Mouse (Mus musculus) G1E (cell line): Measurements from ENCODE around the gene Tgm7. TPM values are rescaled to one million over a fixed set of nuclear protein-coding genes. Genes with fewer than 3 reads are reported as not detected.
A peak's percentile ranks its signal among the peaks of the same experiment; 100 is the strongest.
"Not testable (repeated sequence)": the region's sequence is repeated elsewhere in the genome, so short reads cannot be mapped to it uniquely, and the experiment has no call there.

Experiments used
- ATAC-seq: 2 replicates; pipeline ENCODE4 v1.8.0; 2016; ENCODE audit warnings: mild to moderate bottlenecking; ENCODE audit not compliant: insufficient number of reproducible peaks, poor library complexity, low FRiP score, severe bottlenecking; ENCODE audit errors: extremely low read depth
- DNase-seq: peaks from one replicate; pipeline ENCODE4 v3.0.0; 2012; ENCODE audit warnings: low spot score
- H3K27me3 ChIP-seq: 2 replicates; pipeline ENCODE4 v1.6.1; 2012; ENCODE audit warnings: mild to moderate bottlenecking, low read length, inconsistent platforms; ENCODE audit not compliant: insufficient read depth
- H3K36me3 ChIP-seq: replicated peaks from 2 replicates; pipeline ENCODE3; 2012; ENCODE audit warnings: mild to moderate bottlenecking, inconsistent platforms
- H3K4me1 ChIP-seq: 2 replicates; pipeline ENCODE4 v1.6.1; 2012; ENCODE audit warnings: low read depth, low read length, inconsistent platforms, mixed read lengths; ENCODE audit not compliant: insufficient read depth
- H3K4me3 ChIP-seq: 2 replicates; pipeline ENCODE4 v1.5.1; 2012; ENCODE audit warnings: low read depth, mild to moderate bottlenecking, inconsistent platforms, low read length, moderate library complexity, mixed read lengths
- H3K9me3 ChIP-seq: replicated peaks from 2 replicates; pipeline ENCODE4 v1.6.1; 2012; ENCODE audit warnings: inconsistent platforms
- CTCF ChIP-seq: IDR thresholded peaks from 2 replicates; pipeline ENCODE4 v1.5.1; 2012; ENCODE audit warnings: low read depth, low read length, inconsistent platforms, mixed read lengths
- GATA1 ChIP-seq: IDR thresholded peaks from 2 replicates; pipeline ENCODE4 v1.6.1; 2012; ENCODE audit warnings: borderline replicate concordance, low read length, inconsistent platforms, mixed read lengths
- GATA2 ChIP-seq: IDR thresholded peaks from 2 replicates; pipeline ENCODE4 v1.6.1; 2012; ENCODE audit warnings: low read depth, low read length, inconsistent platforms, borderline replicate concordance
- POLR2AphosphoS5 ChIP-seq: IDR thresholded peaks from 2 replicates; pipeline ENCODE4 v1.6.1; 2012; ENCODE audit warnings: low read depth, low read length, inconsistent platforms; ENCODE audit not compliant: insufficient replicate concordance
- TAL1 ChIP-seq: conservative IDR thresholded peaks from 2 replicates; pipeline ENCODE4 v1.6.1; 2012; ENCODE audit warnings: low read depth, low read length, inconsistent platforms, mixed read lengths
- polyA plus RNA-seq: library from polyadenylated mRNA; stranded (reverse); fragments of >175 nt; gene quantifications from 2 replicates; pipeline ENCODE4 v1.2.3, GENCODE M21; 2012
- total RNA-seq, 2 experiments: library from RNA; stranded (forward) in 1 of 2; stranded (reverse) in 1 of 2; fragments of 200-1000 nt in 1 of 2; fragments of >200 nt in 1 of 2; fragmentation: Nextera tagmentation in 1 of 2; gene quantifications; 2 replicates each; pipeline ENCODE4 v1.2.3; 2014 to 2017

Tgm7 gene
- total and polyA plus RNA-seq, 3 experiments = 0.05 TPM; not detected in 2

DNA sequence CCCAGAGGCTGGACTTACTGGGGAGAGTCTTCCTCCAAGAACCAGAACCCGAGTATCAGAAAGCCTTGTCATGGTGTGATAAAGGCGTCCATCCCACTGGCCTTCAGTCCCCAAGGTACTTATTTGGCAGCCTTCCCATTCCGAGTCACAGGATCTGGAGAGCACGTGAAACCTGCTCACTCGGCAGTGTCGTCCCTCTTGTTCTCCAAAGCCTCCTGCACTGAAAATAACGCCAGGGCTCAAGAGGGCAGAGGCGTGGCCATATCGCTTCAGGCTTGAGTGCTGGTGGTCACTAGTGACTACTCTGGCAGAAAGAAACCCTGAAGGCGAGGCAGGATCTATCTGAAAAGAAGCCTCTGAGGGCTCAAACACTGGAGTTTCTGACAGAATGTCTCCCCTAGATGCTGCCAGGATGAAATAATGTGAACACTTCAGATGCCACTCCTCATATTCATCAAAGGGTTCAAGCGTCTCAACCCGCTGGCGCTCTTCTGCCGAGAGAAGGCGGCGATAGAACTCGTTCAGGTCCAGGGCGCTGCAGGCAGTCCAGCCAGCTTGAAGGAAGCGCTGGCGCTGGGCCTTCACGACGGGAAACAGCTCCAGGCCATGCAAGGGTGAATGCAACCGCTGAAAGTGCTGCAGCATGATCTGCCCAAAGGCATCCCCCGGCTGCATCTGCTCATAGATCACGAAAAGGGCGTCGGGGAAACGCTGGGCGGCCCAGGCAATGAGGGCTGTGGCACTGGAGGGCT lies 29.8 kb upstream of the Tgm7 start:
- no peak for ATAC-seq
- Histone ChIP-seq H3K4me3 (peak overlapping the region; percentile 94), H3K36me3 (peaks cover 42% of the 10 kb centered on the region), H3K4me1 (peaks cover 38% of the 10 kb centered on the region), H3K9me3 (no peaks in the 10 kb centered on the region), H3K27me3 (no peaks in the 10 kb centered on the region)
- DNase-seq = peak; percentile 5
- no peak for TF ChIP-seq POLR2AphosphoS5

- peaks cover 35% of the 10 kb centered on the region for H3K4me1 ChIP-seq
- DNase-seq (no peak), ATAC-seq (no peak)
- no peaks in the 10 kb centered on the region for H3K9me3 ChIP-seq
- peaks cover 29% of the 10 kb centered on the region for H3K36me3 ChIP-seq
- H3K4me3 ChIP-seq = no peak overlapping the region; the same call in 1 of the 2 replicates
- TF ChIP-seq GATA1 = no peak
- no peak for TF ChIP-seq TAL1
- no peak for TF ChIP-seq GATA2
- no peak for TF ChIP-seq CTCF
- no peak for TF ChIP-seq POLR2AphosphoS5
- no peaks in the 10 kb centered on the region for H3K27me3 ChIP-seq
Observed at GRCm38 (mm10) chr2:121137371-121137770, 27.8 kb upstream of the Tgm7 start.

- H3K27me3 ChIP-seq = peaks cover 4% of the 10 kb centered on the region; the same call in 1 of the 2 replicates
- H3K36me3 ChIP-seq = peaks cover 11% of the 10 kb centered on the region
- H3K9me3 ChIP-seq = no peaks in the 10 kb centered on the region
- no peak for DNase-seq
- no peak for ATAC-seq
- no peak overlapping the region for H3K4me3 ChIP-seq
- peaks cover 8% of the 10 kb centered on the region for H3K4me1 ChIP-seq
- TF ChIP-seq GATA2 (no peak), GATA1 (no peak)
Observed at GRCm38 (mm10) chr2:121132822-121133221, 23.2 kb upstream of the Tgm7 start.

DNA sequence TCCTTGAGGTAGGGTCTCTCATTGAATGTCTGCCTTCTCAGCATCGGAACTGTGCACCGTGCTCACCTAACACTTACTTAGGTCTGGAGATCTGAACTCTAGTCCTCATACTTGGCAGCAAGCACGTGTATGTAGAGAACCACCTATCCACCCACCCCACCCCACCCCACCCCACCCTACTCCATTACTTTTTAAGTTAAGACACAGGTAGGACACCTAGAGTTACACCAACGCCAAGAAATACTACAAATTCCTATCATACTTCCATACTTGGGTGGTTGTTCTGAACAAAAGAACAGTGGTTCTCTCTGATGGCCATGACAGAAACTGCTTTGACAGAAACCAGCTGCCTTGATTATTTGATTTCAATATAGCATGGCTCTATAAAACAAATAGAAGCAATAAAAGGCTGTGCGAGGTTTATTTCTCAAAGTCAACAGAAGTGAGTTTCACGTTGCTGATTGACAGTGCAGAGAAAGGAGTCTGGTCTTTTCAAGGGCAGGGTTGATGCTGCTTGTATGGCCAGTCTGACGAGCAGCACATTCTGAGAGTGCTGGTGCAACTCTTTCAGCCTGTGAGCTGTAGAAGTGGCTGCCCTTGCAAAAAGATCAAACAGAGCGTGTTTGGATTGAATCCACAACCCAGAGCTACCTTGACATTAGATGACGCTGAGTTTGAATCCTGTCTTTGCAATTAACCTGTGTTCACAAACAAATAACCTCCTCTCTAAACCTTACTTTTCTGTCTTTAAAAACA lies 19.4 kb upstream of the Tgm7 start:
- ATAC-seq = no peak

DNA sequence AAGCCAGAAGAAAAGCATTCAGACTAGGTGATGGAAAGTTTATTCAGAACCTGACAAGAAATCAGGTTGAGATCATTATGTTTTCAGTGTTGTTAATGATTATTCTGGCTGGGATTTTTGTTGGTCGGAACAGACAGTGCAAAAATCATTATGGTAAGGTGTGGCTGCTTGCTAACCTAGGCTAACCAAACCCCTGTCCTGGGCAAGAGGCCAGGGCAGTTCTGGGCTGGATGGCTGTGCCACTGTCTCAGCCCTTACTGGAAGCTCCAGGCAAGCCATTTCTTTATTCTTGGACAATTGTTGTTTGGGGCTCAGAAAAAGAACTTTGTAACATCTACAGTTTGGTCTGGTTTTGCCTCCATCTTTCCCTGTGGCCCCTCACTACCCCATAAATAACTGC lies 17.9 kb upstream of the Tgm7 start:
- Histone ChIP-seq H3K4me3 (no peak overlapping the region), H3K27me3 (peaks cover 27% of the 10 kb centered on the region), H3K4me1 (no peaks in the 10 kb centered on the region), H3K36me3 (no peaks in the 10 kb centered on the region), H3K9me3 (no peaks in the 10 kb centered on the region)
- ATAC-seq (no peak), DNase-seq (no peak)
- no peak for TF ChIP-seq POLR2AphosphoS5
- TF ChIP-seq GATA1 = no peak
- TF ChIP-seq TAL1 = no peak
- no peak for TF ChIP-seq GATA2
- TF ChIP-seq CTCF = no peak

More for the DNA sequence above, 19.4 kb upstream of the Tgm7 start:
- Histone ChIP-seq H3K36me3 (no peaks in the 10 kb centered on the region), H3K9me3 (no peaks in the 10 kb centered on the region), H3K4me3 (no peak overlapping the region), H3K27me3 (peaks cover 21% of the 10 kb centered on the region), H3K4me1 (no peaks in the 10 kb centered on the region)
- no peak for TF ChIP-seq CTCF
- no peak for DNase-seq

- H3K27me3 ChIP-seq = peaks cover 29% of the 10 kb centered on the region
- not testable (repeated sequence) for H3K4me1 ChIP-seq, DNase-seq, H3K36me3 ChIP-seq, H3K4me3 ChIP-seq, H3K9me3 ChIP-seq, ATAC-seq
Observed at GRCm38 (mm10) chr2:121126302-121126701, 16.7 kb upstream of the Tgm7 start.

GRCm38 (mm10) chr2:121119260-121119659 lies 9.7 kb upstream of the Tgm7 start:
- no peaks in the 10 kb centered on the region for H3K36me3 ChIP-seq
- no peak overlapping the region for H3K4me3 ChIP-seq
- H3K27me3 ChIP-seq = peaks cover 38% of the 10 kb centered on the region
- no peak for ATAC-seq
- DNase-seq = no peak
- no peak for TF ChIP-seq TAL1
- TF ChIP-seq CTCF = no peak
- TF ChIP-seq GATA1 = no peak
- TF ChIP-seq POLR2AphosphoS5 = no peak
- no peak for TF ChIP-seq GATA2
- no peaks in the 10 kb centered on the region for H3K4me1 ChIP-seq
- H3K9me3 ChIP-seq = no peaks in the 10 kb centered on the region
